Comparison of ENCODE assay signal across 25 mouse cellular contexts in genomic region chr9:58989255-58989928, GRCm38 (mm10).
"Had no signal": no experiment of that assay in that cellular context is flagged by ENCODE, and none has a peak within 500 bp of the region (broad histone marks: within the 10 kb centered on the region; RNA-seq: fewer than 3 reads in every experiment).

No protein-coding gene starts in this region.

- H3K4me3 ChIP-seq: gastrocnemius, adult 2 months; heart, embryonic 10.5 days; heart, embryonic 13.5 days; heart, embryonic 15.5 days; hindbrain, embryonic 13.5 days; hindbrain, embryonic 15.5 days; kidney, embryonic 15.5 days; limb, embryonic 13.5 days; limb, embryonic 15.5 days had no signal

- H3K27ac ChIP-seq: gastrocnemius, adult 2 months; heart, embryonic 10.5 days; heart, embryonic 13.5 days; heart, embryonic 15.5 days; hindbrain, embryonic 13.5 days; hindbrain, embryonic 15.5 days; hindbrain, postnatal 0 days; kidney, embryonic 15.5 days; kidney, postnatal 0 days; limb, embryonic 13.5 days; limb, embryonic 15.5 days had no signal

- H3K9me3 ChIP-seq: heart, embryonic 10.5 days; heart, embryonic 13.5 days; heart, embryonic 15.5 days; hindbrain, embryonic 13.5 days; hindbrain, embryonic 15.5 days; kidney, embryonic 15.5 days; limb, embryonic 13.5 days; limb, embryonic 15.5 days had no signal

- H3K4me2 ChIP-seq: heart, embryonic 13.5 days; heart, embryonic 15.5 days; hindbrain, embryonic 13.5 days; hindbrain, embryonic 15.5 days; kidney, embryonic 15.5 days; limb, embryonic 13.5 days; limb, embryonic 15.5 days had no signal

- DNase-seq: gastrocnemius, adult 2 months; gastrocnemius, postnatal 10 days; gastrocnemius, postnatal 25 days; heart, adult 18-20 months; heart, postnatal 14 days; heart, postnatal 36 days; kidney, adult 11 months; kidney, adult 2 months; kidney, adult 9 months; kidney, postnatal 14 days; kidney, postnatal 36 days; layer of hippocampus, adult 9-11 months; layer of hippocampus, postnatal 36 days; left cerebral cortex, postnatal 4 days had no signal

- H3K4me1 ChIP-seq: heart, embryonic 10.5 days; heart, embryonic 15.5 days; hindbrain, embryonic 13.5 days; hindbrain, embryonic 15.5 days; kidney, embryonic 15.5 days; limb, embryonic 15.5 days had no signal

- ATAC-seq: forebrain, embryonic 16.5 days; hindbrain, postnatal 0 days had no signal

- H3K9ac ChIP-seq: heart, embryonic 13.5 days; heart, embryonic 15.5 days; hindbrain, embryonic 13.5 days; hindbrain, embryonic 15.5 days; kidney, embryonic 15.5 days; limb, embryonic 13.5 days; limb, embryonic 15.5 days had no signal

- H3K27me3 ChIP-seq: heart, embryonic 13.5 days; heart, embryonic 15.5 days; hindbrain, embryonic 13.5 days; hindbrain, embryonic 15.5 days; kidney, embryonic 15.5 days; limb, embryonic 13.5 days; limb, embryonic 15.5 days had no signal
